Mouse (Mus musculus): ENCODE measurements at regions not wholly inside any gene's neighbourhood (a gene's known extent, or its start where the extent isn't known, plus 50 kb on each side); places are given as distances from the start of the nearest gene placed in this dataset.

DNA sequence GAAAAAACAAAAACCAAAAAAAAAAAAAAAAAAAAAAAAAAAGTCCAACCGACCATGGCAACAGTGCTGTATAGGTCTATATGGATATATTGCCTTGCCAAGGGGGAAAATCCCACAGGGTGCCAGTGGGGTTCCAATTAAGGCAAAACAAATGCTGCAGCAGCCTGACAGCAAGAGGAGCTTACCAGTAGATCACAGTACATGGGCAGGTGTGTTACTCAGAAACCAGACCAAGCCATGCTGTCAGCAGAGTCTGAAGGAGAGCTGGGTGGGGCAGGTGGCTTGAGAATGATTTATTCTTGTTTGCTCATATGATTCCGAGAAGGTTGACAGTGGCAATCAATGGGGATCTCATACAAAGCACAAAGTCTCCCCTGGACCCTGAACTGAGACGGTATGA lies 645.5 kb downstream of the Nedd1 start:
- Histone ChIP-seq H3K27me3 (ENCODE audit: control insufficient read depth in 1 of 2, insufficient read depth in 2 of 2, low read length in 2 of 2) (no peaks in the 10 kb centered on the region), H3K4me1 (ENCODE audit: control insufficient read depth in 1 of 2, insufficient read depth in 2 of 2, low read length in 2 of 2) (no peaks in the 10 kb centered on the region), H3K4me3 (ENCODE audit: control insufficient read depth in 1 of 2, insufficient read depth in 1 of 2, low read depth in 2 of 2, low read length in 2 of 2) (no peak overlapping the region), H3K79me2 (ENCODE audit: control insufficient read depth, insufficient read depth, low read length, poor library complexity) (no peaks in the 10 kb centered on the region), H3K9ac (ENCODE audit: control insufficient read depth, low read depth, low read length, poor library complexity, severe bottlenecking) (no peak overlapping the region), H3K36me3 (ENCODE audit: control insufficient read depth in 1 of 2, insufficient read depth in 2 of 2, low read length in 2 of 2) (no peaks in the 10 kb centered on the region), H3K27ac (ENCODE audit: control insufficient read depth, low read depth, low read length) (no peak overlapping the region), H3K9me3 (replicated peaks; ENCODE audit: insufficient read depth, low read length) (no peaks in the 10 kb centered on the region)
- TF ChIP-seq HCFC1 (IDR thresholded peaks at IDR 0.05; ENCODE audit: low read depth, low read length) (no peak), RAD21 (IDR thresholded peaks at IDR 0.05; ENCODE audit: low read depth, low read length) (no peak), MXI1 (IDR thresholded peaks at IDR 0.05; ENCODE audit: low read depth, low read length) (no peak), POLR2AphosphoS2 (IDR thresholded peaks at IDR 0.05; ENCODE audit: low read length) (no peak), ZC3H11A (IDR thresholded peaks at IDR 0.05; ENCODE audit: low read depth, low read length) (no peak), ZKSCAN1 (IDR thresholded peaks at IDR 0.05; ENCODE audit: low read depth, low read length) (no peak), MYC (IDR thresholded peaks at IDR 0.05; ENCODE audit: low read depth, low read length) (no peak), POLR2AphosphoS5 (IDR thresholded peaks at IDR 0.05; ENCODE audit: borderline replicate concordance, low read depth, low read length) (no peak)
- DNase-seq (ENCODE audit: low read depth, low spot score), result no peak

DNA sequence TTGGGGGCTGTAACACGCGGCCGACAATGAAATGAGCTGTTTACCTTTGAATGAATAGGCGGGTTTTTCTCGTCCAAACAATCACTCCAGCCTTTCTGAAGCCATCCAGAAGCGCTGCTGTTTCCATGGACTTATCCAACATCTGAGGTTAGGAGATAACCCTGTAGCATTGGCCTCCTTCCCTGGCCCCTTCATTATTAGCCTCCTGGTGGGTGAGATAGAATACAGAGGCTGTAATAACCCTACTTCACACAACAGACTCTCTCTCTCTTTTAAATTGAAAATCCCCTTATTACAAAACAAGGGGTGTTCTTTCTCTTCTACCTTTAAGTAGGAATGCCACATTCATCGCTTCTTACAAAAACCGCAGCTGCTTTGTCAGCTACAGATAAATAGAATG lies 646.8 kb downstream of the Nedd1 start:
- Histone ChIP-seq H3K9ac (ENCODE audit: control insufficient read depth, low read depth, low read length, poor library complexity, severe bottlenecking) (no peak overlapping the region), H3K36me3 (ENCODE audit: control insufficient read depth in 1 of 2, insufficient read depth in 2 of 2, low read length in 2 of 2) (no peaks in the 10 kb centered on the region), H3K27ac (ENCODE audit: control insufficient read depth, low read depth, low read length) (no peak overlapping the region), H3K79me2 (ENCODE audit: control insufficient read depth, insufficient read depth, low read length, poor library complexity) (no peaks in the 10 kb centered on the region), H3K4me1 (ENCODE audit: control insufficient read depth in 1 of 2, insufficient read depth in 2 of 2, low read length in 2 of 2) (no peaks in the 10 kb centered on the region), H3K27me3 (ENCODE audit: control insufficient read depth in 1 of 2, insufficient read depth in 2 of 2, low read length in 2 of 2) (no peaks in the 10 kb centered on the region), H3K4me3 (ENCODE audit: control insufficient read depth in 1 of 2, insufficient read depth in 1 of 2, low read depth in 2 of 2, low read length in 2 of 2) (no peak overlapping the region), H3K9me3 (replicated peaks; ENCODE audit: insufficient read depth, low read length) (no peaks in the 10 kb centered on the region)
- TF ChIP-seq MAFK (IDR thresholded peaks at IDR 0.05; ENCODE audit: borderline replicate concordance, low read depth, low read length), result no peak
- no peak for TF ChIP-seq JUND (IDR thresholded peaks at IDR 0.05; ENCODE audit: low read depth, low read length)
- TF ChIP-seq GATA1 (IDR thresholded peaks at IDR 0.05; ENCODE audit: low read depth, low read length), result no peak
- no peak for DNase-seq (ENCODE audit: low read depth, low spot score)

DNA sequence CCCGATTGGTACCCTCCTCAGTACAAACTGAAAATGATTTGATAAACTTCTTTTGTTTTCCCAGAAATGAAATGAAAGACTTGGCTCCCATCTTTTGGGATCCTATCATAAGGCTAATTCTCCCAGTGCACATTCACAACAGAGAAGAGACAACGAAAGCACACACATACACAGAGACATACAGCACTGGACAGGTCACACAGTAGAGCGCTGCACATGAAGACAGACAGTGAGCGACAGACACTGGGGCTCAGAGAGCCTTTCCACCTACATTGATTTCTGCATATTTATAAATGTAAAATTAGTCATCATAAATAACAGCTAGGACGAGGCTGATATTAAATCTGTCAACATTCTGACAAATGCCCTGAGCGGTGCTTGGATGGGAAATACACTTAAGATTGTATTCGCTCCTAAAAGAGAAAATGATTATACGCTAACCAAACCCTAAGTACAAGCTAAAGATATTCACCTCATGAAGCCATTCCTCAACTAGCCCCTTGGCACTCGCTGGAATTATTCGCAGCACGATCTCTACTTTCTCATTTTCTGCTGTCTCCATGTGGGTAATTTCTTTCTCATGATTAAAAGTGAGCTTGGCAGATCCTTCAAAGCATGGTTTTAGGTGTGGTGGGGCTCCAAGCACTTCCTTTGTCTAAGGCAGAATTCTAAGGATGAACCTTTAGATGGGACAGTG lies 647.4 kb downstream of the Nedd1 start:
- Histone ChIP-seq H3K4me3 (ENCODE audit: control insufficient read depth in 1 of 2, insufficient read depth in 1 of 2, low read depth in 2 of 2, low read length in 2 of 2) (no peak overlapping the region), H3K4me1 (ENCODE audit: control insufficient read depth in 1 of 2, insufficient read depth in 2 of 2, low read length in 2 of 2) (no peaks in the 10 kb centered on the region), H3K79me2 (ENCODE audit: control insufficient read depth, insufficient read depth, low read length, poor library complexity) (no peaks in the 10 kb centered on the region), H3K9me3 (replicated peaks; ENCODE audit: insufficient read depth, low read length) (no peaks in the 10 kb centered on the region), H3K27ac (ENCODE audit: control insufficient read depth, low read depth, low read length) (no peak overlapping the region), H3K36me3 (ENCODE audit: control insufficient read depth in 1 of 2, insufficient read depth in 2 of 2, low read length in 2 of 2) (no peaks in the 10 kb centered on the region), H3K9ac (ENCODE audit: control insufficient read depth, low read depth, low read length, poor library complexity, severe bottlenecking) (no peak overlapping the region), H3K27me3 (ENCODE audit: control insufficient read depth in 1 of 2, insufficient read depth in 2 of 2, low read length in 2 of 2) (no peaks in the 10 kb centered on the region)
- DNase-seq (ENCODE audit: low read depth, low spot score), result no peak
- no peak for TF ChIP-seq POLR2AphosphoS5 (IDR thresholded peaks at IDR 0.05; ENCODE audit: borderline replicate concordance, low read depth, low read length)

Measured in MEL (cell line).